Comparison of ENCODE assay signal across 11 mouse cellular contexts in the genomic region with DNA sequence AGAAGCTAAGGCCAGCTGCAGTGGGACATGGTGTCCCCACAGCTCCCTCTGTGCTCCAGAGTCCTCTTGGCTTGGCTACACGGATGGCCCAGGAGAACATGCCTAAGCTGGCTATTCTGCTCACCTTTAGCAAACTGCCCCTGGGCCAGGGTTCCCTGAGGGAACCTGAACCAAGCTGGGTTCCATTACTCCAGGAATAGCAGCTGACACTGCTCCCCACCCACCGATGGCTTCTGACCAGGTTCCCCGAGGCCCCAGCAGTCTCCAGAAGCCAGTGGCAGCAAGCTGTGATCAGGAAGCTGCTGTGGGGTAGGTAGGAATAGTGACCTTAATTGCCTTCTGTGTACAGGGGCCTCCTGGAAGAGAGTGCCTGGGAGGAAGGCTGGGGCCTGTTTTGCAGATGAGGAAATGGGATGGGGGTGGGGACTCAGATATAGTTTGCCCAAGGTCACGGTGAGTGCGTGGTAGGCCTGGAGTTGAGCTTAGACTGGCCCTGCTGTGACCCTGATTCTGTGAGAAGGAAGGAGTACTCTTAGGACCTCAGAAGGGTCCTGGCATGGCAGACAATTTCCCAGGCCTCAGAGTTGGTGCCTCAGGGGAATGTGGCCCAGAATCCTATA. TPM values are rescaled to one million over a fixed set of nuclear protein-coding genes. Genes with fewer than 3 reads are reported as not detected.
DNase-seq lines count a peak whose midpoint lies in the region; ATAC-seq and TF ChIP-seq lines count a peak whose summit lies in the region.
"Had no signal": no experiment of that assay in that cellular context is flagged by ENCODE, and none has a peak within 500 bp of the region (broad histone marks: within the 10 kb centered on the region; RNA-seq: fewer than 3 reads in every experiment).

No protein-coding gene starts in this region.

- no peaks in the 10 kb centered on the region for H3K9me3 ChIP-seq in liver, embryonic 12.5 days (replicated peaks)
- no peaks in the 10 kb centered on the region for H3K9me3 ChIP-seq in midbrain, postnatal 0 days (ENCODE audit: low read length)
- H3K9me3 ChIP-seq: forebrain, embryonic 13.5 days had no signal

- H3K4me2 ChIP-seq in liver, embryonic 12.5 days: no peak overlapping the region
- H3K4me2 ChIP-seq in midbrain, postnatal 0 days (ENCODE audit: low read depth, low read length, poor library complexity, severe bottlenecking): no peak overlapping the region
- H3K4me2 ChIP-seq: forebrain, embryonic 13.5 days had no signal

- TF ChIP-seq EP300 in heart, adult 2 months (IDR thresholded peaks at IDR 0.05; ENCODE audit: insufficient read depth, low read depth, low read length): no peak

- peak overlapping the region; percentile 64 for H3K27ac ChIP-seq in heart, adult 2 months
- peak overlapping the region; percentile 55 for H3K27ac ChIP-seq in liver, embryonic 12.5 days
- H3K27ac ChIP-seq in midbrain, postnatal 0 days (ENCODE audit: low read depth, low read length): no peak overlapping the region
- H3K27ac ChIP-seq: forebrain, embryonic 13.5 days had no signal

- H3K4me3 ChIP-seq in heart, adult 2 months: no peak overlapping the region
- no peak overlapping the region for H3K4me3 ChIP-seq in liver, embryonic 12.5 days
- no peak overlapping the region for H3K4me3 ChIP-seq in midbrain, postnatal 0 days (ENCODE audit: low read depth, low read length)
- H3K4me3 ChIP-seq: forebrain, embryonic 13.5 days had no signal

- peak overlapping the region; percentile 21 for H3K9ac ChIP-seq in heart, adult 2 months (ENCODE audit: low read depth, low read length)
- H3K9ac ChIP-seq in liver, embryonic 12.5 days: no peak overlapping the region
- H3K9ac ChIP-seq in midbrain, postnatal 0 days (replicated peaks; ENCODE audit: low read length, poor library complexity, severe bottlenecking): no peak overlapping the region
- H3K9ac ChIP-seq: forebrain, embryonic 13.5 days had no signal

- TF ChIP-seq POLR2A in heart, adult 2 months (IDR thresholded peaks at IDR 0.05; ENCODE audit: insufficient read depth, low read depth, low read length): no peak

- peaks cover 22% of the 10 kb centered on the region for H3K4me1 ChIP-seq in heart, adult 2 months (ENCODE audit: control insufficient read depth, insufficient read depth, low read length)
- H3K4me1 ChIP-seq in liver, embryonic 12.5 days: peaks cover 44% of the 10 kb centered on the region
- no peaks in the 10 kb centered on the region for H3K4me1 ChIP-seq in midbrain, postnatal 0 days (ENCODE audit: insufficient read depth, low read length)

- no peak for TF ChIP-seq CTCF in heart, adult 2 months (IDR thresholded peaks at IDR 0.05)
- TF ChIP-seq CTCF in midbrain, postnatal 0 days (IDR thresholded peaks at IDR 0.05): no peak

- peaks cover 5% of the 10 kb centered on the region; the same call in 1 of the 2 replicates for H3K36me3 ChIP-seq in heart, adult 2 months (ENCODE audit: control insufficient read depth, insufficient read depth, low read length)
- H3K36me3 ChIP-seq in liver, embryonic 12.5 days: no peaks in the 10 kb centered on the region
- H3K36me3 ChIP-seq in midbrain, postnatal 0 days (ENCODE audit: insufficient read depth, low read length): no peaks in the 10 kb centered on the region

- intact Hi-C loops in heart, adult 2 months (cut with DNase I): no loop called here
- intact Hi-C loops in heart, postnatal 25 days (cut with DNase I): loop anchor here (2.0 to 5.0 kb wide), 2 partner anchors 16 to 39 kb away; no protein-coding TSS in a partner anchor

- no peaks in the 10 kb centered on the region for H3K79me2 ChIP-seq in heart, adult 2 months (replicated peaks; ENCODE audit: control insufficient read depth, insufficient read depth, low read length)

- peak; percentile 31 for ATAC-seq in granulocyte monocyte progenitor cell, adult 5-6 weeks (replicated peaks; ENCODE audit: poor library complexity, severe bottlenecking)
- peak; percentile 35; the same call in 1 of the 2 replicates for ATAC-seq in liver, embryonic 12.5 days
- ATAC-seq in midbrain, postnatal 0 days (ENCODE audit: low FRiP score): no peak
- ATAC-seq: forebrain, embryonic 13.5 days had no signal

- no peaks in the 10 kb centered on the region for H3K27me3 ChIP-seq in heart, adult 2 months (ENCODE audit: control insufficient read depth, insufficient read depth, low read length)
- no peaks in the 10 kb centered on the region for H3K27me3 ChIP-seq in liver, embryonic 12.5 days (replicated peaks)
- no peaks in the 10 kb centered on the region for H3K27me3 ChIP-seq in midbrain, postnatal 0 days (ENCODE audit: insufficient read depth, low read length)
- H3K27me3 ChIP-seq: forebrain, embryonic 13.5 days had no signal

- 18% methylated on average over 5 of the region's 5 CpGs for WGBS in heart, adult 2 months
- 32% methylated on average over 5 of the region's 5 CpGs for WGBS in liver, embryonic 12.5 days (ENCODE audit: insufficient replicate concordance)
- WGBS in midbrain, postnatal 0 days: 69% methylated on average over 5 of the region's 5 CpGs

- peak in 1 of 2 experiments; percentile 34 for DNase-seq in heart, adult 2 months
- DNase-seq in heart, postnatal 25 days (ENCODE audit: low spot score): no peak
- DNase-seq in adipocyte (ENCODE audit: low spot score): peak; percentile 51
- no peak for DNase-seq in layer of hippocampus, adult 9-11 months
- no peak for DNase-seq in midbrain, postnatal 0 days (ENCODE audit: low spot score)
- no peak for DNase-seq in adrenal gland, postnatal 4 days (ENCODE audit: low spot score in 2 of 2)

RNA-seq across cellular contexts. Expression of gene Coa7, which starts 20.4 kb away (rescaled TPM):
- 10 to 100 TPM; 29.5 to 40.1 TPM for total RNA-seq in heart, adult 2 months (2021)
- polyA plus RNA-seq in heart, adult 2 months (2012; rRNA removed): 11.1 and 17.6 TPM in 2 replicates
- total RNA-seq in heart, postnatal 25 days (2021): 10 to 100 TPM; 35.2 to 37.8 TPM
- 5.2 and 17.3 TPM in 2 replicates for total RNA-seq in granulocyte monocyte progenitor cell, adult 5-6 weeks (2014; fragmentation: Nextera tagmentation)
- 13.0 and 25.6 TPM in 2 replicates for total RNA-seq in granulocyte monocyte progenitor cell, adult 5-6 weeks (2017)
- polyA plus RNA-seq in liver, embryonic 12.5 days (2016; fragmentation: Nextera tagmentation; extraction: Ambion mirVana): 33.7 and 34.3 TPM in 2 replicates
- total RNA-seq in midbrain, postnatal 0 days (2014; rRNA removed): 16.8 and 59.5 TPM in 2 replicates
- polyA plus RNA-seq in midbrain, postnatal 0 days (2015; fragmentation: Nextera tagmentation; extraction: Ambion mirVana): 59.6 and 63.2 TPM in 2 replicates
- 10 to 100 TPM; 58.6 to 59.5 TPM for total RNA-seq in adrenal gland, postnatal 4 days (2021)

RNA-seq across cellular contexts. Expression of gene Shisal2a, which starts 34.8 kb away (rescaled TPM):
- not detected for total RNA-seq in heart, adult 2 months (2021)
- not detected in 2 replicates for polyA plus RNA-seq in heart, adult 2 months (2012; rRNA removed)
- not detected for total RNA-seq in heart, postnatal 25 days (2021)
- total RNA-seq in granulocyte monocyte progenitor cell, adult 5-6 weeks (2014; fragmentation: Nextera tagmentation): not detected in 2 replicates
- total RNA-seq in granulocyte monocyte progenitor cell, adult 5-6 weeks (2017): not detected in 2 replicates
- polyA plus RNA-seq in liver, embryonic 12.5 days (2016; fragmentation: Nextera tagmentation; extraction: Ambion mirVana): 0.32 TPM in 1 of 2 replicates, not detected in the other
- 0.49 and 5.5 TPM in 2 replicates for total RNA-seq in midbrain, postnatal 0 days (2014; rRNA removed)
- 12.6 and 15.5 TPM in 2 replicates for polyA plus RNA-seq in midbrain, postnatal 0 days (2015; fragmentation: Nextera tagmentation; extraction: Ambion mirVana)
- total RNA-seq in adrenal gland, postnatal 4 days (2021): 1 to 10 TPM; 6.9 to 7.6 TPM
- total RNA-seq: layer of hippocampus, postnatal 10 days had no signal
- polyA plus RNA-seq: spleen, adult 2 months had no signal

RNA-seq across cellular contexts. Expression of gene Zyg11b, which starts 47.5 kb away (rescaled TPM):
- total RNA-seq in heart, adult 2 months (2021): 10 to 100 TPM; 34.8 to 39.1 TPM
- polyA plus RNA-seq in heart, adult 2 months (2012; rRNA removed): 10.9 and 24.2 TPM in 2 replicates
- total RNA-seq in heart, postnatal 25 days (2021): 10 to 100 TPM; 33.6 to 40.4 TPM
- 11.6 and 17.4 TPM in 2 replicates for total RNA-seq in granulocyte monocyte progenitor cell, adult 5-6 weeks (2014; fragmentation: Nextera tagmentation)
- total RNA-seq in granulocyte monocyte progenitor cell, adult 5-6 weeks (2017): 20.8 and 20.9 TPM in 2 replicates
- polyA plus RNA-seq in liver, embryonic 12.5 days (2016; fragmentation: Nextera tagmentation; extraction: Ambion mirVana): 4.0 and 4.5 TPM in 2 replicates
- total RNA-seq in midbrain, postnatal 0 days (2014; rRNA removed): 131 and 162 TPM in 2 replicates
- polyA plus RNA-seq in midbrain, postnatal 0 days (2015; fragmentation: Nextera tagmentation; extraction: Ambion mirVana): 22.3 and 26.0 TPM in 2 replicates
- 10 to 100 TPM; 37.0 to 37.4 TPM for total RNA-seq in adrenal gland, postnatal 4 days (2021)

RNA-seq across cellular contexts. Expression of gene Gpx7, which starts 58.4 kb away (rescaled TPM):
- 1 to 10 TPM; 5.9 to 7.7 TPM for total RNA-seq in heart, adult 2 months (2021)
- polyA plus RNA-seq in heart, adult 2 months (2012; rRNA removed): 14.2 and 16.5 TPM in 2 replicates
- 10 to 100 TPM in 1 of 2 experiments, 1 to 10 TPM in 1; 9.0 to 11.1 TPM for total RNA-seq in heart, postnatal 25 days (2021)
- total RNA-seq in granulocyte monocyte progenitor cell, adult 5-6 weeks (2014; fragmentation: Nextera tagmentation): 1.8 and 4.2 TPM in 2 replicates
- 0.30 and 0.46 TPM in 2 replicates for total RNA-seq in granulocyte monocyte progenitor cell, adult 5-6 weeks (2017)
- polyA plus RNA-seq in liver, embryonic 12.5 days (2016; fragmentation: Nextera tagmentation; extraction: Ambion mirVana): 12.3 and 13.6 TPM in 2 replicates
- total RNA-seq in midbrain, postnatal 0 days (2014; rRNA removed): 27.7 and 52.2 TPM in 2 replicates
- 35.1 and 37.5 TPM in 2 replicates for polyA plus RNA-seq in midbrain, postnatal 0 days (2015; fragmentation: Nextera tagmentation; extraction: Ambion mirVana)
- total RNA-seq in adrenal gland, postnatal 4 days (2021): 10 to 100 TPM; 25.0 to 31.1 TPM
